Mouse (Mus musculus): ENCODE measurements around the gene Gfra1.

The Gfra1 gene

DNA sequence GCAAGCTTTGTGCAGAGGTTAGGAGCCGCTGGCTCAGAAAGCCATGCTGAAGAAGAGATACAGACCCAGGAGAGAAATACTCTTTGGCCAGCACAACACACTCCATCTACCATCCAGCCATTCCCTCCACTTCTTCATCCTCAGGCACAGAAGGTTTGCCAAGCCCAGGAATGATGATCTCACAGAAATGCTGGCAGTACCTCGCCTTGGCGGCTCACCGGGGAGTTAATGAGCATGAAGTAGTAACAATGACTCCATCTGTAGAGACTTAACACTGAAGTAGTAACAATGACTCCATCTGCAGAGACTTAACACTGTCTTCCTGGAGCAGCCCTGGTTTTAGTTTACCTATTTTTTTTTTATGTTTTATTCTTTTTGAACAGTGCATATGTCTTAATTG, 187.2 kb downstream of the Gfra1 start:
- DNase-seq (ENCODE audit: extremely low read depth, insufficient read length, low spot score), result no peak

DNA sequence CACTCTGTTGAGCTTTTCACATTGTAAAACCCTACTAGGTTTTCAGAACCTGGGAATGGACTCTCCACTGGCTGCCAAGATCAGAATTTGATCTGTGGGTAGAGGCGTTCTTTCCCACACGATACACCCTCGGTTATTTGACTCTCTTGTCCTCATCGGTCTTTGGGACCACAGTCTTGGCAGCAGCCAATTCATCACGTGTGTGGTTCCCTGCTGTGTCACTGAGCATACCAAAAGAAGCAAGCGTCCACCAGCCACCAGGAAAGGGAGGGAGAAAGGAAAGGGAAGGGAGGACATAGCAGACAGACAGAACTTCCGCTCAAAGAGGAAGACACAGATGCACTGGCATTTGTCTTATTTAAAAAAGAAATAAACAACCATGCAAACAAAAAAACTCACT, 189.1 kb downstream of the Gfra1 start:
- no peak for DNase-seq (ENCODE audit: extremely low read depth, insufficient read length, low spot score)

DNA sequence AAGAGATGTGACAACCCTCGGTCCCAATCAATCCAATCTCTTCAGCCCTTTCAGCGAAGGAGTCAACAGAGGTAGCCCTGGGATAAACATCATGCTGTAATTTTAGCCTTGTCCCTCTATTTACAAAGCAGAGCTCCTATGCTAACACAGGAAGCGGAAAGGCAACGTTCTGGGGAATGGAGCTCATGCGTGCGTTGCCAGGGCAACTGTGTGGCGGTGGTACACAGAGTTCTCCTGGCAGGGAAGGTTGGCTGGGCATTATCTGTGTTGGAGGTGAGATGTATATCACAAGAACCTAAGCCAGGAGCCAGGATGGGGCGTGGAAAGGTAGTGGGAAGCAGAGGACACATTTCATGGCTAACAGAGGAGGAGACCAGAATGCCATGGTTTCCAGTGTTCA, 194.8 kb downstream of the Gfra1 start:
- DNase-seq (ENCODE audit: extremely low read depth, insufficient read length, low spot score), result no peak

DNA sequence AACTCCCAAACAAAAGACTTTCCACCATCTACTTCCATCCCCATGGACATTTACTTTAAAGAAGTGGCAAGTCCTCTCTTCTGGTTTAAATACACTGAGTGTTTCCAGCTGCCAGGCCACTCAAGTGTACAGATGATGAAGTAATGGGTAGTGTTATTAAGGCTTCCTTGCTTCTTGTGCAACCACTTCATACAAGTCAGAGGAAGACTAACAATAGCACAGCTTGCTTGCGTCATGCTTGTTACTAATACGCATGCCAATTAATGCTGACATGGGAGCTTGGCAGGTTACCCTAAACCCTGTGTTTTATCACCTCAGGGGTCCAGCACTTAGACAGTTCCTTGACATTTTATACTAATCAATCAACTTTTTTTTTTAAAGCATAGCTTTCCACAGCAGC, 196.5 kb downstream of the Gfra1 start:
- DNase-seq (ENCODE audit: extremely low read depth, insufficient read length, low spot score), result no peak

DNA sequence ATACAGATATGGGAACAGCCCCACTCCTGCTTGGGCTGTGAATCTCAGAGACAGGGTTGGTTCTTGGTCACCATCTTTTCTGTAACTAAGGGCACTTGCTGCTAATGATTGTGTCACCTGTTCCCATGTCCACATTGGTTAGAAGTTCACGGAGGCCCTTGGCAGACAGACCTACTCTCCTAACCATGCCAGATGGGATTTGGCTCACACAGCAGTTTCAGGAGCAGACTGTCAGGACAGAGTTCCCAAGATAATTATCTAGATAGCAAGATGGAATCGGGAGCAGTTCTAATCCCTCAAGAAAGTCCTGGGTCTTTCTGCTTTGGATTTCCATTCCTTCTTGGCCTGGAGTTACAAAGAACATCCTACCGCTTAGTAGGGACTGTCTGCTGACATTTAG, 199.2 kb downstream of the Gfra1 start:
- DNase-seq (ENCODE audit: extremely low read depth, insufficient read length, low spot score), result no peak

DNA sequence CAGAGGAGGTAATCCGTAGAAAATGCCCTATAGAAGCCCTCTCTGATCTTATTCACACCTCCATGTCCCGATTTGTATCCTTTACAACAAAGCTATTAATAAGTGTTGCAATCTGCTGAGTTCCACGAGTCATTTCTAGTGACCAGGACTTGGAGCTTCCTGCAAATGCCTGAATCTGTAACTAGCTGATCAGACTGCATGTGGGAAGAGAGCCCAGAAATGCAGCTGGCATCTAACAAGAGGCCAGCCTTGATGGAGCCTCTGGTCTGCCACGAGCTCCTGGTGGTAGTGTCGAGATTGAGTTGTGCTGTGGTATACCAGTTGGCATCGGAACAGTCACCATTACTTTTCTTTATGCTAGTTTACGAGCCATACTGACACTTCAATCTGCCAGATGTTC, 200.3 kb downstream of the Gfra1 start:
- peak; percentile 13 for DNase-seq (ENCODE audit: extremely low read depth, insufficient read length, low spot score)

DNA sequence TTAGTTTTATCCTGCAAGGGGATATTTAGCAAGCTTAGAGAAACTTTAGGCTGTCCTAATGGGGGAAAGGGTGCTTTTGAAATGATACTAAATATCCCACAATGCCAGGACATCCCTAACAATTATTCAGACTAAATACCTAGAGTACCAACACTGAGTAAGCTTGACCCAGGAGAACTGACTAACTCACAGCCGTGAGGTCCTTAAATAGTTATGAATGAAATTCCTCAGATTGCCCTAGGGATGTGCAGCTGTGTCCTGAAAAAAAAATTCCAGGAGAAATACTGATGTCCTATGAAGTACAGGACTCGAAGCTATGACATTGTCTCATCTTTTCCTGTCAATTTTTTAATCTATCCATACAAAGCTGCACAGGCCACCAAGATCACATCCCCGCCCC, 201.5 kb downstream of the Gfra1 start:
- no peak for DNase-seq (ENCODE audit: extremely low read depth, insufficient read length, low spot score)

DNA sequence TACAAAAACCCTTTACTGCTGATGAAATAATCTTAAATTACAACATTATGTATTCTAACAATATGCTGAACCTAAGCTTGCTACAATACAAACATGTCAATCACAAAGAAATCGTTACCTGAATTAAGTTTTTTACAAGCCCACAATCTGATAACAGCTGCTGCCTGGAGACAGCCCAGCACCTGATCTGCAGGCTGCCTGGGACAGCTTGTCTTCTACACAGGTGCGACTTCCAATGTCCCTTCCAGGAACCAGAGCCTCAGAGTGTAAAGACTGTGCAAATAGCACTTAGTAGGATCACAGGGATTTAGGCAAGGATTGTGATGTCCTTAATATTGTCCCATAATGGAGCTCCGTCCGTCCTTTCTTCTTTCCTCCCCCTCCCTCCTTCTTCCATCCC, 204.0 kb downstream of the Gfra1 start:
- DNase-seq (ENCODE audit: extremely low read depth, insufficient read length, low spot score), result no peak

DNA sequence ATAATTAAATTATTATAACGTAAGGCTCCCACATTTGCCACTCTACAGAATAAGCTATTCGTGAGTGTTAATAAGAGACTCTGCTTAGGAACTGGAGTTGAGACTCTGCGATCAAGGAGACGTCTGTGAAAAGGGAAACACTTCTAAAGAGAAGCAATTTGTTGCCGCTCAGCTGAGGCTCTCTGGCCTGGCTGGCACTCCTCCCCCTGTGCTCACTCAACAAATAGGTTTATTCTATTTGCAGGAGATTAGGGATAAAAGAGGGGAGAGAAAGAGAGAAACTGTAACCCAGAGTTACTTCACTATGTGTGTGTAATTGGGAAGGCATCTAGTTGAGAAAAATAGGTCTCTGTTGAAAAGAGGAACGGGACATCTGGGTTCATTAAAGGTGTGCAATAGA, 204.6 kb downstream of the Gfra1 start:
- no peak for DNase-seq (ENCODE audit: extremely low read depth, insufficient read length, low spot score)

DNA sequence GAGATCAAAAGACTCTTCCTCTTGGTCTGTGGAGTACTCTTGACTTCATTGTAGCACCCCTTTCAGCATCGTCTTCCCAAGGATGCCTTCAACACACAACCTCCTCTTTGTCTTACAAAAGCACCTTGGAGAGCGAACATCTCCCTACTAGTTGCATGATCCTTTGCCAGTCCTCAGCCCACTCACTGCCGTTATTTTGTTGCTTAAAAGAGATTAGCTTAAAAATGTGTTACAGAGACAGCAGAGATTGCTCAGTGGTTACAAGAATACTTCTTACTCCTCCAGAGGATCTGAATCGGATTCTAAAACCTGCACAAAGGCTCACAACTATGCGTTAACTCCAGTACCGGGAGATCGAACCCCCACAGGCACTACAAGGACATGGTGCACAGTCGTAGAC, 205.5 kb downstream of the Gfra1 start:
- no peak for DNase-seq (ENCODE audit: extremely low read depth, insufficient read length, low spot score)

DNA sequence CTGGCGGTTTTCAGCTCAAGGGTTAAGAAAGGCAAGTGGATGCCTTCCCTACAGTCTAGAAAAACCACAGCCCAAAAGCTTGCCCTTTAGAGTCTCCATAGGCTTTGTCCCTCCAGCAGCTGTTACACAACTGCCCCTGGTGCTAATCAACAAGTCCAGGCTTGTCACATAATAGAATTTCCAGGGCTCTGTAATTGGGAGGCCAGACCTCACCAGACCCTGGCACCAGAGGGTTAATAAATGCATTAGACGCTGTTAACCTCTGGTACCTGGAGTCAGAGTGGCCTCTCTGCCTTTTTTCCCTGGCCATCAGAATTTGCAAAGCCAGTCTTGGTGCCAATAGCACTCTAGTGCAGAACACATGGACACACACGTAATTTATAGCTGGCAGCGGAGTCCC, 211.6 kb downstream of the Gfra1 start:
- no peak for DNase-seq (ENCODE audit: extremely low read depth, insufficient read length, low spot score)

DNA sequence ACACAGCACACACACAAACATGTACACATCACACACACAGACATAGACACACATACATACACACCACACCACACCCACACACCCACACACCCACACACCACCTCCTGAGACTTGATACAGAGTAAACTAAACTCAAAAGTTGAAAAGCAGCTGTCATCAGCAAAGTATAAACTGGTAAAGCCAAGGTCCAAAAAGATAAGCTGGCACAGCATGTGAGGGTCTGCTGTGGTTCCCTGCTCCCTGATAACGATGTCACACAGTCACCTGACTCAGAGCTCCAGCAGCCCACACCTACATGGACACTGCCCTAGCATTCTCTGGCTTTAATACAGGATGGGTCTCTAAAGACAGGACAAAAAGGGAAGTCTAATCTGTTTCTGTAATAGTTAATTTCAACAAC, 212.1 kb downstream of the Gfra1 start:
- no peak for DNase-seq (ENCODE audit: extremely low read depth, insufficient read length, low spot score)

DNA sequence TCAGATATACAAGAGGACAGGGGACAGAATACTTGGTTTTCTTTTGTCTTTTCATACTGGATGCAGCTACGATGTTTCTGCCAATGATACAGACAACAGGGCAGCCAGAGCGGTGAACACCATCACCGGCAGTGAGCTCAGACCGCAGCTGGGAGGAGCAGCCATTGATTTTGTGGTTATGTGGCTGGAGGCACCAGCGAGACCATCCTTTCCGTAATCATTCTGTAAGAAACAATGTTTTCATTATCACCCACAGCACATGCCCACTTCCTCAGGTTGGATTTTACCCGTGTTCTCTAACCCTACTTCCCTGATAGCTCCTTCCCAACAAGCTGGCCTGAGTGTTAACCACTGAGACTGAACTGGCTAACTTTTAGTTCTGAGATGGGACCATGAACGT, 217.4 kb downstream of the Gfra1 start:
- no peak for DNase-seq (ENCODE audit: extremely low read depth, insufficient read length, low spot score)

DNA sequence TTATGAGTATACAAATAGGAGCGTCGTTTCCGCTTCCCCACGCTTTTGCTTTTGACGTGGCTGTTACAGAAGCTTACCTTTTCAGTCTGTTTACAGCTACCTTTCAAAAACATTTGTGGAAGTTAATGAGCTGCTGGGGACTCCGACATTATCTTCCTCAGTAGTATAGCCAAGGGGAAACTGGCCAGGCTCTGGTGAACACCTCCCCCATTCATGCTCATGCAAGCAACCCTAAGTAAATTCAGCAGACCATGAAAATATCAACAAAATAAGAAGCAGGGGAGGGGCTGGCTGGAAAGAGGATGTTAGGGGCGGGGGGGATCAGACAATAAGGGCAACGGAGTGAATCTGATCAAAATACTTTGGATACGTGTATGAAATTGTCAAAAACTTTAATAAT, 228.0 kb downstream of the Gfra1 start:
- DNase-seq (ENCODE audit: extremely low read depth, insufficient read length, low spot score), result no peak

DNA sequence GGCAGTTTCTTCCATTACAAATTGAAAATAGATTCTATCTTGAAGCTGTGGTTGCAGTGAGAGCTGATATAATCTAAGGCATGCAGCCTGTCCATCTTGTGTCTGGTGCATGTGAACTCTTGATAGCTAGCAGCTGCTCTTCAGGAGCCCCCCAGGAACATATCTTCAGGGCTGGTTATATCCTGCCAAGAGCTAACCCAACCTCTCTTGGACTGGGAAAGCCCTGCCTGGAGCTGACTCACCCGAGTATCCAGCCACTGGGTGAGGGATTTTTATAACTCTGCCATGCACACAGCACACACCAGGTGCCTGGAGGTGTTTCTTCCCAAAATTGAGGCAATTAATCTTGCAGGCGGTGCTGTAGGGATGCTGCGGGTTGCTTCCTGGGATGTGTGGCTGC, 228.8 kb downstream of the Gfra1 start:
- DNase-seq (ENCODE audit: extremely low read depth, insufficient read length, low spot score), result no peak

DNA sequence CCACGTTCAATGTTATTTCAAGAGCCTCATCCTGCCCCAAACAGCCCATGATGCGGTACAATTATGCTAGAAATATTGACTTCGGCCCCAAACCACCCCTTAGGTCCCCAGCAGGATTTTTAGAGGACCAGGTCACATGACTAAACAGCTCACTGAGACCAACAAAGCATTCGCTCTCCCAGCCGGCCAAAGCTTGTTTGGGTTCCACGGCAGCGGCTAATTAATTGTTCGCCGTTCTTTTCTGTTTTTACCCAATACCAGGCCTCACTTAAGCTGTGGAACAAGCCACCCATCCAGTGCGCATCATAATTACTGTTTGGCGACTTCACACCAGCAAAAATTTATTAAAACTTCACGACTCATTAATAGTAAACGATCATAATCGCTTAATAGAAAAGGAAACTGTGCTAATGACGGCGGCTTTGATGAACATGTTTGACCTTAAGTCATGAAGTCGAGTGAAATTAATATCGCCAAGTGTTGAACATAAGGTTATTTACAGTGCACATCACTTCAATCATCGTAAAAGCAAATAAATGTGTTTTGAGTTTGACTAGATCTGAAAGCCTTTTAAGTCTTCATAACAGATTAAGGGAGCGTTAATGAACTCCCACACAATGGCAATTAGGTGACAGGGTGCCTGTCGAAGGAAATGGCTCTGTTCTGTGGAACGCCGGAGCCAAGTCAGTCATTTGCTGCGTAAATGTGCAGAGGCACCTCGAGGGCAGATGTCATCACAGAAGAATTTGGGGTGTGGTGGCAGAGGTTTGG, 235.5 kb downstream of the Gfra1 start:
- DNase-seq (ENCODE audit: extremely low read depth, insufficient read length, low spot score), result no peak

DNA sequence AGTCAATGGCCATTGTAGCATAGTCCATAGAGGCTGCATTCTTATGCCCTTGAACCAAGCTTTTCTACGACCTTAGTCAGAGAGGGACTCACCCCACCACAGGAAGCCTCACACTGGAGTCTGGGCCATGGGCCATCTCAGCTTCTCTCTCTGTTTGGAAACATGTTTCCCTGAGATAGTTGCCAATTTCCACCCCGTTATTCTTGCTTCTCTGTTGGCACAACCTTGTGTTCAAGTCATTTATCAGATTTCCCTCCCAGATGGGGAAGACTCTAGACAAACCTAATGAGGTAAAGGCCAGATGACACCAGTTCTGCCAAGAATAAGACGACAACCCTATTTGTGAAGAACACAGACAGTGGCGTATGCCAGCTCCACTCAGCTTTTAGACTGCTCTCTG, 238.1 kb downstream of the Gfra1 start:
- no peak for DNase-seq (ENCODE audit: extremely low read depth, insufficient read length, low spot score)

DNA sequence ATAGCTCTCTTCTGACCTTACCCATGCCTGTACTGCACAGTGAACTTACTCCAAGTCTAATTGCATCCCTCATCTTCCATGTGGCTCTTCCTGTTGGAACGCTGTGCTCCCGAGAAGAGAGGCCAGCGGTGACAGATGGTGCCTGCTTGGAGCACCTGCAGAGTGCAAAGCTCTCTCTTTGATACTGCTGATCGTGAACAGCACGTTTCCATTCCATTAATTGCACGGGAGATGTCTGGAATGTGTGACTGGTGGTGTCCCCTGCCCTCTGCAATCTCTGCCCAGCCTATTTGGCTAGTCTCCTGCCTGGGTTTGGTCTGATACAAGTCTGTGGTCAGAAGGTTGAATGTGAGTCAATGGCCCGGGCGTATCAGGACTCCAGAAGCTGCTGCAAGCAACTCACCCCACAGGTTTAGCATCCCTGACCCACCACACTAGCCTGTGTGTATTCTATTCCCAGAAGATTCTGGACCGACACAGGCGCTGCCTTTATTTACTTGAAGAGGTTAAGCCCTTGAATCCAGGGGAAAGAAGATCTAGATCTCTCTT, 249.1 kb downstream of the Gfra1 start:
- DNase-seq (ENCODE audit: extremely low read depth, insufficient read length, low spot score), result no peak

DNA sequence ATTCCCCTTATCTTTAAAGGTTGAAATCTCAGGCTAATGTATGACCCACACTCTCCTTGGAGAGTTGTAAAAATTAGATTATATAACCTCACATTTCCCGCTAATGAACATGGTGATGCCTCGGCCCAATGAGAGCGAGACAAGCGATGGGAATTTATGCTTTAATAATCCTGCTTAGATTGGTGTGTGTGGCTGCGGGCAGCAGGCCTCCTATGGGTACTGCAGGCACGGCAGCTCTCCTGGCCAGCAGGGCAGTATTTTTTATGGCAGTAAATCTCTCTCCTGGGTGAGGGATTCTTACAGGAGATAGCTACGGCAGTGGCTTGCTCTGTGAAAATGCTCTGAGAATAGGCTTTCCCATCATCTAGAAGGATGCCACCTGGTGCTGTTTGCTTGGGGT, 250.2 kb downstream of the Gfra1 start:
- DNase-seq (ENCODE audit: extremely low read depth, insufficient read length, low spot score), result no peak

DNA sequence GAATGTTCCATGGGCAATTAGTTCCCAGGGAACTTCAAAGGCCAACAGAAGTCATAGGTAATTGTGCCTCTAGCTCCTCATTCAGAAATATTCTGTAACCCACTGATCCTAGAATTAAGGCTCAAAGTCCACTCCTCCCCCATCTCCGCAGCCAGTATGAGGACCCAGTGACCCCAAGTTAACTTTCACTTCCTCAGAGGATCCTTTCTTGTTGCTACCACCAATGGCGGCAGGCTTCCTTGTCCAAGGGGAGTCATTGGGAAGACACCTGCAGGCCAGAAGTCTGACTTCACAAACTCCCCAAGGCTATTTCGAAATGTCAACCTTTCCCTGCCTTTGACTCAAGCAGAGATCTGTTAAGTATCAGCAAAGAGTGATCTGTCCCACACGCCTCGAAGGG, 253.1 kb downstream of the Gfra1 start:
- no peak for DNase-seq (ENCODE audit: extremely low read depth, insufficient read length, low spot score)

DNA sequence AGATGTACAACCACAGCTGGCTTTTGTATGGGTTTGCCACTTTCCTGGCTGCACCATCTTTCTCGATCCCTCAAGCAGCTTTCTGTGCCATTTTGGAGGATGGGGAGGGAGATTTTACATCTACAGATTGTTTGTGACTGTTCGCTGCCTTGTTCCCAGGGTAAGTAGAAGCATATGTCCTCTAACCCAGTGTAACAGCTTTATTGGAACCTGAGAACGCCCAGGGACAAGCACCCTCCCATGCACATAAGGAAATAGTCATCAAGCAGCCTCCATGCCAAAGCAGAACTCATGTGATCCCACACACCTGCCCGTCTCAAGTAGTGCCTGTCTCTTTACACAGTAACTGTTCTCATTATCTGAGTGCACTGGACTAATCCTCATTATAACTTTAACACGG, 256.0 kb downstream of the Gfra1 start:
- no peak for DNase-seq (ENCODE audit: extremely low read depth, insufficient read length, low spot score)

DNA sequence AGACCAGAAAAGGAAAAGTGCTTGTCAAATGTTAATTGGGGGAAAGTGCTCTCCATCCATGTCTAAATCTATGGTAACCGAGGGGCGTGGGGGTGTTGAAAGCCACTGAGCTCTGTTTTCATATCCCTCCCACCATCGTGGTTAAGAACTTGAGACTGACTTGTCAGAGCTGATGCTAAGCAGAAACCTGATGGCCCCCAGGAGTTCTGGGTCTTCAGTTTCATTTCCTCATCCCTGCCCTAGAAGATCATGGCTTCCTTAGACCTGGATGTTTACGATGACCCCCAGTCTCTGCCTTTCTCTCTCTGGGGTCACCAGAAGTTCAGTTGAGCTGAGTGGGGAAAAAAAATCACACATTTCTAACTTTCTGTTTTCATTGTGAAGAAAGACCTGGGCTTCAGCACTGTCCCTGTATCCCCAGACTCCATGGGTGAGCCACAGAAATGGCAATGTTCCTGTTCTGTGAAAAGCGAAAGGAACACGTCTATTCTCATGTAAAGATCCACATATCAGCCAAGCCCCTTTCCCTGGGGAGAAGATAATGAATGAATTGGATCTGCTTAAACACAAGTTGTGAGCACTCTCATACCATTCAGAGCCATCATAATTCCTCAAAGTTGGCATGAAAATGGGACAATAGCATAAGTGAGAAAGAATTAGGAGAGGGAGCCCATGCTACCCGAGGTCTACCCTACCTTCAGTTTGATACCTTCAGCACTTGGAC, 261.8 kb downstream of the Gfra1 start:
- DNase-seq (ENCODE audit: extremely low read depth, insufficient read length, low spot score), result no peak
